Mouse (Mus musculus) v-Abl transformed pro-B cells (cell line): ENCODE data around the gene Psmb5.

Source experiments
- in situ Hi-C, 2 experiments: fragments of 400-800 bp; cut with MboI; formaldehyde crosslinking; loops; one replicate each; pipeline ENCODE4 v1.15.1; 2025; ENCODE audit not compliant: unreplicated experiment in 2 of 2

Gene Psmb5

DNA sequence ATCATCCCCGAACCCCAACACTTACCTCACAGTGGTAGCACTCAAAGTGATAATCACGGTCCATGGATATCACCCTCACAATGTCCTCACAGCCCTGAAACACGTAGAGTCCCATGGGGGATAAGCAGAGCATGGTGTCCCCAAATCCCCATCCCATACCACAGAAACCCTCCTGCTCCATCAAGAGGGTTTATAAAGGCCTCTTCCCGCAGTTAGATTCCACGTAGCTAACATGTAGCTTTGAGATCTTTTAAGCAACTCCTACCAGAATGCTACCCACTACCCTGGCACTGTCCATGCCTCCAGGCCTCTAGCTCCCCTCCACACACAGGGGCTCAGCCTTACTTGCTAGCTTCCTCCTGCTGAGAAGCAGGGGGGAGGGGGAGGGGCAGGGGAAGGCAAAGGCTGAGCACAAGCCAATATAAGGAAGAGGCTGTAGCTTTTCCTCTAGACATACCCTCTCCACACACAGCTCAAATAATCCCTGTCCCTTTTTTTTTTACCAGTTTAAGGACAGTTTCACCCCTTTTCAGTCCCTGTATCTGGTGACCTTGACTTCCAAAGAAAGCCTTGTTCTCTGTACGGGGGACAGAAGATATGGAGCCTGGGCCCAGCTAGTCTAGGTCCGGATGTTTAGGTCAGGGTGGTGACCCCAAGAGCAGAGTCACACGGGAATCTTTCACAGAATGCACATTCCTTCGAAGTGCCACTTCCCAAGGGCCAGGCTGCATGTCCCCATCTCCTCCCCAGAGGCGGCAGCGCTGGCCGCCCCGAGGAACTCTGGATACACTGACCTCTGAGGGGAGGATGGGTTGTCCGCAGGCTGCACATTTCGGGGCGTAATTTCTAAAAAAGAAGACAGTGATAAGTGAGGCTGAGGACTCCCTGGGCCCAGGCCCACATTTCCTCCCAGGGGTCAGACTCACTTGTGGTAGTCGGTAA, 48.1 kb downstream of the Psmb5 start:
- in situ Hi-C loops = loop anchor here (5.0 to 10.0 kb wide), 3 partner anchors 33 to 135 kb away; no protein-coding TSS in a partner anchor

DNA sequence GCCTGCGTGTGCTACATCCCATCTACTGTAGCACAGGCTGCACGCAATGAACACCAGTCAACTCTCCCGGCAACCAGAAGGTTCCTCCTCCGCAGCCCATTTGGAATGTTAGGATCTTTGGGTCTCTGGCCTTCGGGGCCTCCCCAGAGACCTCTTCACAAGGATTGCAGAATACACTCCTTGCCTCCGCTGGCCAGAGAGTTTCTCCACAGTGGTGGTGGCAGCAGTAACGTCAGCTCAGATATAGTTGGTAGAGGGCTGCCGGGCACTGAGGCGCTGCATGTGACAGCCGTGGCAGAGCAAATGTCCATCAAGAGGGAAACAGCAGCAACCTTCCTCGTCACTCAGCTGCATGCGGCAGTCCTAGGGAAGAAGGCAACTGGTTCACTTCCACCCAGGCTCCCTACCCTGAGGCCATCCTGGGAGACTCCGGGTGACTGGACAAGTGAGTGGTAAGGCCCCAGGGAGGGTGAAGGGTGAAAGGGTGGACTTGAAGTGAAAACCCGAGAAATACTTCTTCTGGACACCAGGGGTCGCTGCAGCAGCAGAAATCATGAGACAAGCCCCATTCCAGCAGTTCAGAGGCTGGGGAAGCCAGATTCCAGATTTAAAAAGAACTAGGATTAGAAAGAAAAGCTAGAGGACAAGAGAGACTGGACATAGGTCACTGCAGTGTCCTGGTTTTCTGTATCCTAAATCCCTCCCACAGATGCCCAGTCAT, 49.0 kb downstream of the Psmb5 start:
- in situ Hi-C loops = loop anchor here in 1 of 2 experiments (5.0 kb wide), 1 partner anchor 33 kb away; no protein-coding TSS in a partner anchor
